Mouse (Mus musculus) bone marrow macrophage, adult 2 months (primary cell): ENCODE measurements around the gene Ptgfrn.

ENCODE experiments used
- CTCF ChIP-seq: IDR thresholded peaks from 2 replicates; pipeline ENCODE4 v1.5.1; 2012; ENCODE audit warnings: low read depth, mild to moderate bottlenecking, low read length, moderate library complexity
- POLR2A ChIP-seq: IDR thresholded peaks from 2 replicates; pipeline ENCODE4 v1.6.1; 2012; ENCODE audit warnings: mild to moderate bottlenecking, low read depth, low read length, borderline replicate concordance

- TF ChIP-seq POLR2A (no peak), CTCF (no peak)
These were observed 33.4 kb upstream of the Ptgfrn start for GRCm38 (mm10) chr3:101143465-101143864.
